Mouse (Mus musculus): ENCODE data around the gene Dzip1. TPM values are rescaled to one million over a fixed set of nuclear protein-coding genes. Genes with fewer than 3 reads are reported as not detected.

Gene Dzip1
- polyA plus RNA-seq, 1 experiment = 0.34 TPM

- Histone ChIP-seq H3K4me1 (ENCODE audit: control insufficient read depth, insufficient read depth, low read length) (no peaks in the 10 kb centered on the region), H3K27ac (ENCODE audit: insufficient read depth, low read depth, low read length) (no peak overlapping the region), H3K4me3 (ENCODE audit: insufficient read depth, low read length) (no peak overlapping the region)
- no peak for TF ChIP-seq CTCF (IDR thresholded peaks at IDR 0.05; ENCODE audit: low read depth, low read length)
- no peak for TF ChIP-seq POLR2A (IDR thresholded peaks at IDR 0.05; ENCODE audit: borderline replicate concordance, low read depth, low read length)
These were observed 66.9 kb downstream of the Dzip1 start for GRCm38 (mm10) chr14:118858318-118858717.

- Histone ChIP-seq H3K4me3 (ENCODE audit: insufficient read depth, low read length) (no peak overlapping the region), H3K4me1 (ENCODE audit: control insufficient read depth, insufficient read depth, low read length) (peaks cover 2% of the 10 kb centered on the region; the same call in 1 of the 2 replicates), H3K27ac (ENCODE audit: insufficient read depth, low read depth, low read length) (no peak overlapping the region)
- TF ChIP-seq CTCF (IDR thresholded peaks at IDR 0.05; ENCODE audit: low read depth, low read length) (no peak), POLR2A (IDR thresholded peaks at IDR 0.05; ENCODE audit: borderline replicate concordance, low read depth, low read length) (no peak)
These were observed 68.7 kb downstream of the Dzip1 start for GRCm38 (mm10) chr14:118856563-118856962.

GRCm38 (mm10) chr14:118855141-118855800, 70.0 kb downstream of the Dzip1 start:
- peak overlapping the region; percentile 50 for H3K4me3 ChIP-seq (ENCODE audit: insufficient read depth, low read length)
- no peak overlapping the region for H3K27ac ChIP-seq (ENCODE audit: insufficient read depth, low read depth, low read length)
- TF ChIP-seq POLR2A (IDR thresholded peaks at IDR 0.05; ENCODE audit: borderline replicate concordance, low read depth, low read length) = no peak
- 0 out of 2 replicates have a peak, but pooled peaks have one; percentile 2 for TF ChIP-seq CTCF (IDR thresholded peaks at IDR 0.05; ENCODE audit: low read depth, low read length)
- H3K4me1 ChIP-seq (ENCODE audit: control insufficient read depth, insufficient read depth, low read length) = peaks cover 2% of the 10 kb centered on the region; the same call in 1 of the 2 replicates

DNA sequence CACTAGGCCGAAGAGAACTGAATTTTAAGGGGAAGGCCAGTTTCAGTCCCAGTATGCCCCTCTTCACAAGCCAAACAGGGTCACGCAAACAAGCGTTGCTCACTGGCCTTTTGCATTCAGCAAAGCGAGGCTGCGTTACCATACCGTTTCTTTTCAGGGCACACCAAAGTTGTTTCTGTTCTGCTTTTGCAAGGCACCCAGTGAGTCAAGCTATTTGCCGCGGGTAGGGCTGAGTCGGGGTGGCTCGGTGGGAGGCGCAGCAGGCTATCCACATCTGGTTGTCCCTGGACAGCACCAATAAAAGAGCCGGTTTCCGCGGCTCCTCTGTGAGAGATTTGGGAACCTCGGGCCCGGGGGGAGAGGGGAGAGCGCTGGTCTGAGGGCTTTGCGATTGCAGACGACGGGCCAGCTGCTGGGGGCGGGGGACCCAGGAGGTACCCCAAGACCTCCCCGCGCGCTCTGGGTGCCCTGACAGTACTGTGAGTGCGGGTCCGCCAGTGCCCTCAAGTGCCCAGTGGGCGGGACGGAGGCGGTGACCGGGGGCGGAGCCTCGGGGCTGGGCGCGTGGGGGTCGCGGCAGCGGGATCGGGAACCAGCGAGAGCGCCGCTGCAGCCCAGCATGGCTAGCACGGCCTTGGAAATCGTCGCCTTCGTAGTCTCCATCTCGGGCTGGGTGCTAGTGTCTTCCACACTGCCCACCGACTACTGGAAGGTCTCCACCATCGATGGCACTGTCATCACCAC, 70.7 kb downstream of the Dzip1 start:
- H3K4me3 ChIP-seq (ENCODE audit: insufficient read depth, low read length) = peak overlapping the region; percentile 50
- peaks cover 2% of the 10 kb centered on the region; the same call in 1 of the 2 replicates for H3K4me1 ChIP-seq (ENCODE audit: control insufficient read depth, insufficient read depth, low read length)
- no peak overlapping the region for H3K27ac ChIP-seq (ENCODE audit: insufficient read depth, low read depth, low read length)
- TF ChIP-seq POLR2A (IDR thresholded peaks at IDR 0.05; ENCODE audit: borderline replicate concordance, low read depth, low read length) (no peak), CTCF (IDR thresholded peaks at IDR 0.05; ENCODE audit: low read depth, low read length) (0 out of 2 replicates have a peak, but pooled peaks have one; percentile 2)

DNA sequence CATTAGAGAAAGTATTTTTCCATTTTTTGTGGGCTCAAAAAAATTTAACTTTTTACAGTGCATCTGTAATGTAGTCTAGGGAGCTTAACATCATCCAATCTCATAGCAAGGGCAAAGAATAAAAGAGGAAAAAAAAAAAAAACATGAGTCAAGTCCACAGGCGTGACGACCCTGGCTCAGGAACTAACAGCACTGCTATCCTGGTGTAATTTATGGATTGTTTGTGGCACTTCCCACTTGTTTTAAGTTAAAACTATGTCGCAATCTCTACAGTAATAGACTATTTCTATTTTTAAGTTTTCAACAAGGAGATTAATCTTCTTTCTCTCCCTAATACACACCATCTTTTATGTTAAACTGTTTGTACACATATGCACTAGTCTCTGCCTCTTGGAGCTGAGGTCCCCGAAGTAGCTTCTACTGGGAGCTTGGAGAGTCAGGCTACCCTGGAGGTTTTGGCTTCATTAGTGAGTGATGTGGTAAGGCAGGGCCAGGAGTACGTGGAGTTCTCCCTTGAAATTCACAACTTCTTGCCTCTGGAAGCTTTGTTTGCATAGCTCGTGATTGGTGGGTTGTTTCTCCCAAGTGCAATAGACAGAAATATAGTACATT, 73.7 kb downstream of the Dzip1 start:
- TF ChIP-seq CTCF (IDR thresholded peaks at IDR 0.05; ENCODE audit: low read depth, low read length) (no peak), POLR2A (IDR thresholded peaks at IDR 0.05; ENCODE audit: borderline replicate concordance, low read depth, low read length) (no peak)
- Histone ChIP-seq H3K27ac (ENCODE audit: insufficient read depth, low read depth, low read length) (no peak overlapping the region), H3K4me1 (ENCODE audit: control insufficient read depth, insufficient read depth, low read length) (peaks cover 2% of the 10 kb centered on the region; the same call in 1 of the 2 replicates), H3K4me3 (ENCODE audit: insufficient read depth, low read length) (no peak overlapping the region)

- Histone ChIP-seq H3K27ac (ENCODE audit: insufficient read depth, low read depth, low read length) (no peak overlapping the region), H3K4me1 (ENCODE audit: control insufficient read depth, insufficient read depth, low read length) (peaks cover 2% of the 10 kb centered on the region; the same call in 1 of the 2 replicates), H3K4me3 (ENCODE audit: insufficient read depth, low read length) (no peak overlapping the region)
- TF ChIP-seq CTCF (IDR thresholded peaks at IDR 0.05; ENCODE audit: low read depth, low read length) = no peak
- no peak for TF ChIP-seq POLR2A (IDR thresholded peaks at IDR 0.05; ENCODE audit: borderline replicate concordance, low read depth, low read length)
These were observed 74.6 kb downstream of the Dzip1 start for GRCm38 (mm10) chr14:118850696-118851035.

DNA sequence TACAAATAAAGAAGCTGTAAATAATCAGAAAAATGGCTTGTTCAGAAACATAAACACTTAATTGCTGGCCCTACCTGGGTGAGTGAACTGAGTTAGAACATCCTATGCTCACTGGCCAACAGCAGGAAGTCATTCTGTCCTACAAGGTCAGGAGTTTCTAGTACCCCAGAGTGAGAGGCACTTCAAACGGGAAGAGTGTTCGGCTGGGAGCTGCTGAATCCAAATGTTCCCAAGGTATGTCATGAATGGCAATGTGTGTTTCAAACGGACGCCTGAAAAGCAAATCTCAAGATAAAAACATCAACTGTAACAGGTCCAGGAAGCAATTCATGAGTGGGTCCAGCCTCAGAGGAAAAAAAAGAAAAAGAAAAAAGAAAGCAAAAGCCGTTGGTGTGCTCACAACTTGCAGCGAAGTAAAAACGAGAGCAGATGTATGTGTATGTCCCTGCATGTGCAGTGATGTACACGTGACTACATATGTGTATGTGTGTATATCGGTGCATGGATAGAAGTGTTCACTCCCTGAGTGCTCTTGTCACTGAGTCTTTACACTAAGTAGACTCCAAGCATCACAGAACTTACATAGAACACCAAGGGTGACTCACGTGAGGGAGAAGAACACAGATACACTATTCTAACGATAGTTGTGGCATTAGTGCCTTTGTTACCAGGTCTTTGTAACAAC, 75.1 kb downstream of the Dzip1 start:
- Histone ChIP-seq H3K4me1 (ENCODE audit: control insufficient read depth, insufficient read depth, low read length) (peaks cover 2% of the 10 kb centered on the region; the same call in 1 of the 2 replicates), H3K27ac (ENCODE audit: insufficient read depth, low read depth, low read length) (no peak overlapping the region), H3K4me3 (ENCODE audit: insufficient read depth, low read length) (no peak overlapping the region)
- TF ChIP-seq POLR2A (IDR thresholded peaks at IDR 0.05; ENCODE audit: borderline replicate concordance, low read depth, low read length) = no peak

DNA sequence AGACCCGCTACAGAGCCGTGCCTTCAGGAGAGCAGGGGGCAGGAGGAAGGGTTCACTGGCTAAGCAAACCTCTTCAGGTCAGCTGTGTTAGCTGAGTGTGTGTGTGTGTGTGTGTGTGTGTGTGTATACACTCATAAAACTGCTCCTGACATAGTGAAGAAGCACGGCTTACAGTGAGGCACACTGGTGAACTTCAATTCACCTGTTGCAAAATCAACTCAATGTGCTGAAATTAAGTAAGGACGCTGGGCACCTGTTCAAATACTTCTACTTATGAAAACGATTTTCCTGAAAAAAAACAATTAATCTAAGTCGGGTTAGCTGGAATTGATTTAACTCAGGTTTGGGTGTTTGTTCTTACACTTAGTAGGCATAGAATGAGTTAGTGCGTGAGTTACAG, 77.1 kb downstream of the Dzip1 start:
- peaks cover 2% of the 10 kb centered on the region; the same call in 1 of the 2 replicates for H3K4me1 ChIP-seq (ENCODE audit: control insufficient read depth, insufficient read depth, low read length)
- H3K27ac ChIP-seq (ENCODE audit: insufficient read depth, low read depth, low read length) = no peak overlapping the region
- TF ChIP-seq POLR2A (IDR thresholded peaks at IDR 0.05; ENCODE audit: borderline replicate concordance, low read depth, low read length) (no peak), CTCF (IDR thresholded peaks at IDR 0.05; ENCODE audit: low read depth, low read length) (no peak)
- no peak overlapping the region for H3K4me3 ChIP-seq (ENCODE audit: insufficient read depth, low read length)

GRCm38 (mm10) chr14:118846834-118847233, 78.4 kb downstream of the Dzip1 start:
- no peak for TF ChIP-seq POLR2A (IDR thresholded peaks at IDR 0.05; ENCODE audit: borderline replicate concordance, low read depth, low read length)
- H3K4me1 ChIP-seq (ENCODE audit: control insufficient read depth, insufficient read depth, low read length) = peaks cover 2% of the 10 kb centered on the region; the same call in 1 of the 2 replicates
- H3K4me3 ChIP-seq (ENCODE audit: insufficient read depth, low read length) = no peak overlapping the region
- no peak overlapping the region for H3K27ac ChIP-seq (ENCODE audit: insufficient read depth, low read depth, low read length)

Data from bone marrow macrophage, adult 2 months (primary cell).